Mouse (Mus musculus): ENCODE data around the gene Cyp4f40.
"Not testable (repeated sequence)": the region's sequence is repeated elsewhere in the genome, so short reads cannot be mapped to it uniquely, and the experiment has no call there.

The Cyp4f40 gene

GRCm38 (mm10) chr17:32722151-32722550, 63.5 kb downstream of the Cyp4f40 start:
- DNase-seq, result not testable (repeated sequence)

- no peak for DNase-seq
Measured at GRCm38 (mm10) chr17:32722771-32723170, 64.1 kb downstream of the Cyp4f40 start.

DNA sequence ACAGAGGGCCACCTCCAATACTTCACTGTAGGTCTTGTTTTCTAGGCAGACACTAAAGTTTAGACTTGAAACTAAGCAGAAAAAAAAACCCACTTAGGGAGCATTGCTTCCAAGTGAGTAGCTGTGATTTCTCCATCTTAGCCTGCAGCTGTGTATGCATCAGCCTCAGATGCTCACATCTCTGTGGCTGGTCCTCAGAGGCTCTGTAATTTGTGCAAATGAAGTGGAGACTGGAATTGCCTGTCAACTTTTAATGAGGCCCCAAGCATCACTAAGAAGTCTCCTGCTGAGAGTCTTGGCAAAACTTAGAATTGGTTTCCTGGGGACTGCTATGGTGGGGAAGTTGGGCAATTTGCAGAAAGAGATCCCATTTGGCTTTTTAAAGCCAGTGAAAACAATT, 67.7 kb downstream of the Cyp4f40 start:
- not testable (repeated sequence) for DNase-seq

All from embryo, embryonic 11 days (tissue).